Mouse (Mus musculus): Measurements from ENCODE around the gene Ank2. TPM values are rescaled to one million over a fixed set of nuclear protein-coding genes. Genes with fewer than 3 reads are reported as not detected.

Ank2 gene
- total RNA-seq (2021): 100 to 1,000 TPM; 108 to 109 TPM
- long read RNA-seq, experiment 1, partial matches to known transcripts: 0 of 5 reads
- long read RNA-seq, experiment 1, other reads (novel, unspliced or antisense): 1 of 5 reads
- long read RNA-seq, experiment 2, transcript Ank2-216 (1 exons, 2,359 nt): major isoform, 7 of 10 reads
- long read RNA-seq, experiment 2, partial matches to known transcripts: 1 of 10 reads
- long read RNA-seq, experiment 2, other reads (novel, unspliced or antisense): 2 of 10 reads

DNA sequence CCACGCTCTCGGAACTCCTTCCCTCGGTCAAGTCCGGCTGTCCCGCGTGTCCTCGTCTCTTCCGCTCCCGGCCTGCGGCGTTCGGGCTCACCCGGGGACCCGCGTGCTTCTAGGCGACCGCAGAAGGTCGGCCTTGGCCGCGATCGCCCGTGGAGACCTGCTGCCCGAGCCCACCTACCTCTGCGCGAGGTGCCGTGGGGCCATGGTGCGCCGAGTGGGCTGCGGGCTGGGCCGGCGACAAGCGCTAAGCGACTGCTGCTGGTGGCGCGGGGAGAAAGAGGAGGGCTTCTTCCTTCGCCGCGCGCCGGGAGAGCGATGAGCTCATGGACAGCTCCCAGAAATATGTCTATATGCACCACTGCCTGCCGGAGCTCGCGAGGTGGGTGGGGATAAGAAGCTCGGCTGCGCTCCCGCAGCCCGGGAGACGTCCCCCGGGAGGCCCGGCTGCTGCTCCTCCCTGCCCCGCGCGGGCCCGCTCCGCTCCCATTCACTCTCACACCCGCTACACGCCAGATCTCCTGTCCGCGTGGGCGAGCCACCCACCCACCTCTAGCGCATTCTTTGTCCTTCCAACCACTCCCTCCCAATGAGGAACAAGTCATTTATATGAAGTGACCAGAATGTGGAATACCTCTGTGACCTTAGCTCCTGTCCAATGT, at the start of gene Ank2:
Ank2 (minus strand) TSS at position 609 of the 659 bp plus-strand sequence.
- intact Hi-C loops (cut with DNase I): no loop called here
- peak; percentile 7 to 23 for DNase-seq

DNA sequence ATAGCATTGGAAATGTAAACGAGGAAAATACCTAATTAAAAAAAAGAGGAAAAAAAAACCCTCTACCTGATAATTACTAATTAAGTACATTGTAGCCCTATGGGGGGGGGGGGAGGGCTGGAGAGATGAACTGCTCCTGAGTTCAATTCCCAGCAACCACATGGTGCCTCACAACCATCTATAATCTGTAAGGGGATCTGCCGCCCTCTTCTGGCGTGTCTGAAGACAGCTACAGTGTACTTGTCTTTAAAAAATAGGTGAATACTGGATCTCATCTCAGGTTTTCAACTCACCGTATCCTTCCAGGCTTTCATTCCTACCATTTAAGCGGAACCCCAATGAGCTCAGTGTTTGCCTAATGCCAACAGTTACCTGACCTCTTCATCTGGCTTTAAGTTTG, 48.7 kb upstream of the Ank2 start:
- peak in 1 of 2 experiments; percentile 7 for DNase-seq
- intact Hi-C loops (cut with DNase I): no loop called here

DNA sequence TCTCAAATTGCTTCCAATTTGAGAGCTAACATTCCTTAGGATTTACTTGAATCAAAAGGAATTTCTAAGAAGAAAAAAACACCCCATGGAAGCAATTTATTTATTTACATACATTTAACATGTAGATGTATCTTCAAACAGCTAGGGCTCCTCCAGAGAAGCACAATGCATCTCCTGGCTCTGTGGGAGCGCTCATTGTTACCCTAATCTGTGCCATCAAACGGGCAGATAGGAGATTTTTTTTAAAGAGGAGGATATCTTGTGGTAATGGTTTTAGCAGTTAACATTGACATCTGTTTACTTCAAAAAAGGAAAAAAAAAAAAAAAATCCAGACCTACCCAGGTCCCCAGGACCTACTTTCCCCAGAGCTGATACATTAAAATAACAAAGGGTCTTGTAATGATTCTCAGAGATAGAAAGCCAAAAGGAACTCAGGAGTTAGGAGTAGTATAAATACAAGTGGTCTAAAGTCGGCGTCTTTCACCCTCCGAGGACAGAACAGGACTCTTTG, 45.5 kb upstream of the Ank2 start:
- intact Hi-C loops (cut with DNase I): no loop called here
- DNase-seq: no peak

DNA sequence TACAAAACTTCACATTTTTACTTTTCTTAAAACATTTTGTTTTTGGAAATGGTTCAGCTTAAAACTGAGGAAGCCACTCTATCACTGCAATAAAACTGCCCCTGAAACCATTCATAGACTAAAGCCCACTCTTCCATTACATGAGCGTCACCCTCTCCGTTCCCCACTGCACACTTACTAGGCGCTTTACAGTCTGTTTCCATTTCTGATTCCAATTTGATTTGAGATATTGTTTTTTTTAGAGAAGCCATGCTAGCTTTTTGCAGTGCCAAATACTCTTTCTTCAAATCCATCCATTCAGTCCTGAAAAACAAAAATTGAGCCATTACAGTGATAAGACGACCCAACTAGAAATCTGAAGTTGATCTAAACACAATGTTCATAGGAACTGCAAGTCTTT, 44.8 kb upstream of the Ank2 start:
- no peak for DNase-seq
- intact Hi-C loops (cut with DNase I): no loop called here

DNA sequence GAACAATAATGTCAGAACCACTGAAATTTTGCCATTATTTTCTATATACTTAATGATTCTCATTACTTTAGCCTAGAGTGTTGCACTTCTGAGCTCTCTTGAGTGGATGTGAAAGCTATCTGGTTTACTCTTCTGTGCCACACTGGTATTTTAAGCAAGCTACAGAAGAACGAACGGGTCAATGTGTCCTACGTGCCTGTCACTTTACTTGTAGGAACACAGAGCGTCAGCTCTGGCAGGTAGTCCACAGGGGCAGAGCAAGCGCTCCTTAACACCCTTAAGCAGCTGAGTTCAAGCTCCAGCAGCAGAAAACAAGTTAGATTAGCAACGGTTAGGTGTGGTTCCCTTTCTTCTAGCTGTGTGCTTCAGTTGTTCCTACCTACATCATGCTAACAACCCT, 40.0 kb upstream of the Ank2 start:
- DNase-seq: no peak
- intact Hi-C loops (cut with DNase I): no loop called here

DNA sequence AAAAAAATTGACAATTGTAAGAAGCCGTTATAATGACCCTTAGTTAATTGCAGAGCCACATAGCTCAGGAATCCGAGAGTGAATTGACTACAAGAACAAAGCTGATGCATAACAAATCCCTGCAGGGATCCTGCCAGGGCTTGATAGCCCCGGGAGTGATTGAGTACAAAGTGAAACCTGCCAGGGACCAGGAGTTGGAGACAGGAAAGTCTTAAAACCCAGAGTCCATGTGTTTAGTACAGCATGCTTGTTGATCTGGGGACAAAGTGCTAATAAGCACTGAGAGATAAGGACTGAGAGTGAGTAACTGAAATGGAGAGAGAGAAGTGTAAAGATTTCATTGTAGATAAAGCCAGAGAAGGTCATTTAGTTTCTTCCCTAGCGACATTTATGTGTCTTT, 31.1 kb upstream of the Ank2 start:
- no peak for DNase-seq
- intact Hi-C loops (cut with DNase I): no loop called here

DNA sequence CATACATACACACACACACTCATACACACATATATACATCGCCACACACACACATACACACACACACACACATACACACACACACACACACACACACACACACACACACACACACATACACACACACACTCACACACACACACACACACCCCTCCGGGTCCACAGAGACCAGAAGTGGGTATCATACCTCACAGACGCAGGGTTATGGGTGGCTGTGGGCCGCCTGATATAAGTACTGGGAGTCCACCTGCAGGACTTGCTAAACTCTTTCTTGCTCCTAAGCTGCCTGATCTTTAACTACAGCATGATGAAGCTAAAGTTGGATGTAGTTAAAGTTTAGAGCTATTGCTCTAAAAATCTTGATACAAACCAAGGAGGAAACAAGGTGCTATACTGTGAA, 30.7 kb upstream of the Ank2 start:
- DNase-seq: no peak
- intact Hi-C loops (cut with DNase I): no loop called here

DNA sequence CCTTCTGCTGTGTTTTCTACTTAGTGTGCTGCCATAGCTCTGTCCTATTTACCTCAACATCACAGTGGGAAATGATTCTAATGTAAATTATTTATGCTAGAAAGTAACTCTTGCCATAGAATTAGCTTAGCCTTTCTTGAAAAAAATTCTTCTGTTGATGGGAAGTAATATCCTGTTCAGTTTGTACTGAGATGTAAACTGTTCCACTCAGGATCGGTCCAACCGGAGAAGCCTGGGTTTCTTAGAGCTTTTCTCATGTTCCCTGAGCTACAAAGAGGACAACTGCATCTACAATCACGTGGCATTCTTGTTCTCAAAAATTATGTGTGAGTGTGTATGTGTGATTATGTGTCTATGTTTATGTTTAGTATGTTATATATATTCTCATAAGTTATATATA, 30.1 kb upstream of the Ank2 start:
- no peak for DNase-seq

DNA sequence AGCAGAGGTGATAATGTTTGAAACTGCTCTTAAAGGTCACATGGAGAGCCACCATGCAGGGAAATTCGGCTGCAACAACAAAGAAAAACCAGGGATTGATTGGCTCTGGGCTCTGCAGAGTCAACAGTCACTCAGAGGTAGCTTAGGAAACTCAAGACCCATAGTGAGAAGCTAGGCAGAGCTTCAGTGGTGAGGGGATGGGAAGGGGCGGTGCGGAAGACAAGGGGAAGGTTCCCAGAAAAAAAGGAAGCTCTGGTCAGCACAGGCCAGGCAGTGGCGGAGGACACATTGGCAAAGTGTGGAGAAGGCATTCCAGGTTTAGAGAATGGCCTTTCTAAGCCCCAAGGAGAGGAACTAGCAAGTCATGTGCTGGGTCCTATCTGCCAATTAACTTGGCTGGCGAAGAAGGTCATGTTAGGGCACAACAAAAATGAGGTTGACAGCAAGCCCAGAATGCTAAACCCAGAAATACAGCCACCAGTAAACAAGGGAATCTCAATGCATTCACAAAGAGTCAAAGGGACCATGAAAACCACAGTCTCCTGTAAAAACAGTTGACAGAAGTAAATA, 28.4 kb upstream of the Ank2 start:
- DNase-seq: no peak
- intact Hi-C loops (cut with DNase I): no loop called here

More for the DNA sequence above, 30.1 kb upstream of the Ank2 start:
- intact Hi-C loops (cut with DNase I): no loop called here

DNA sequence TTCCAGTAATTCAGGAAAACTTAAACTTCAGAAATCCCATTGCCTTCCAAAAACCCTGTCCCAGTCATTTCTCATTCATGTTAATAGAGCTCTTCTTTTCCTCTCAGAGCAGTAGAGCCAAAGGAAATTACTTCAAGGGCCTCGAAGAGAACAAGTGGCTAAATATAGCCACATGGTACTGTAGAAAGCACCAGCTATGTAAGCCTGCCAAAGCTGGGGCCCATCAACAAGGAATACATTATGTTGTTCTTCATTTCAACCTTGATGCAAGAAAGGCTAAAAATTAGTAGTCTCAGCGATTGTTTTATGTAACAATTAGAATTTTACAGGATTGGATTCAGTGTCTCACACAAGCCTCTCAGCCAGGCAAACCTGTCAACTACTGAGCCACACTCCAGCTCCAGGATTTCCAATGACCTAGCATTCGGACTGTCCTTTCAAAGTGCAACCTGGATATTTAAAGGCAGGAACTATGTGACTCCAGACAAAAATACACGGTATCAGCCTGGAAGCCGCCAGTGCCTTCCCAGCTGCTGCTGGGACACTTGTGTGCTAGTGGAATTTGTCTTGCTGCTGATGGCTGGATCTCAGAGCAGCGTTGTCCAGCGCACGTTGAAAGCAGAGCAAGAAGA, 26.2 kb upstream of the Ank2 start:
- no peak for DNase-seq
- intact Hi-C loops (cut with DNase I): no loop called here

DNA sequence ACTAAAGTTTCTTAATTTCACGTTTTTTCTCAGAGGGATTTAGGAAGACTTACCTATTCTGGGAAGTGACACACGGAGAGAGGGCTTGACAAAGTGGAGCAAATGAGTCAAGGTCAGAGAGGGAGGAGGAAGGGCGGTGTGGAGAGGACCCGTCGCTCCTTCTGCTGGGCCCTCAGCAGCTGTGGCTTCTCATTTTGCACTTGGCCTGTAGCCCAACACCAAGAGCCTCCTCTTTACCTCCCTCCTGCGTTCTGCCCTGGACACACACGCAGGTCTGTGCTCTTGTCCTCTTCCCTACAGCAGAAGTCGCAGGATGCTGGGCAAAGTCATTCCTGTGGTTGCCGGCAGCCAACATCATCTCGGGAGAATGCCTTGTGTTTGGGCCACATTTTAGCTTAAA, 22.0 kb upstream of the Ank2 start:
- no peak for DNase-seq
- intact Hi-C loops (cut with DNase I): no loop called here

DNA sequence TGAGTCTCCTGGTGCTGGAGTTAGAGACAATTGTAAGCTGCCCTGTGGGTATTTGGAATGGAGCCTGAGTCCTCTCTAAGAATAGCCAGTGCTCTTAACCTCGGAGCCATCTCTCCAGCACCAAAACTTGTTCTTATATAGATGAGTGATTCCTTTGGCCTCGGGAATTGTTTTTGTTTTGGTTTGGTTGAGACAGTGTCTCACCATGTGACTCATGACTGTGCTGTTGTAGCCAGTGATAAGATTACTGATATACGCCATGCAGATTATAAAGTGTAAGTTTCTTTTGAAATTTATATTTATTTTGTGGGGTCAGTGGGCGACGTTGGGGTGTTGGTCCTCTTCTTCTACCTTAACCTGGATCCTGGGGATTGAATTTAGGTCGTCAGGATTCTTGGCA, 21.1 kb upstream of the Ank2 start:
- DNase-seq: no peak
- intact Hi-C loops (cut with DNase I): no loop called here

DNA sequence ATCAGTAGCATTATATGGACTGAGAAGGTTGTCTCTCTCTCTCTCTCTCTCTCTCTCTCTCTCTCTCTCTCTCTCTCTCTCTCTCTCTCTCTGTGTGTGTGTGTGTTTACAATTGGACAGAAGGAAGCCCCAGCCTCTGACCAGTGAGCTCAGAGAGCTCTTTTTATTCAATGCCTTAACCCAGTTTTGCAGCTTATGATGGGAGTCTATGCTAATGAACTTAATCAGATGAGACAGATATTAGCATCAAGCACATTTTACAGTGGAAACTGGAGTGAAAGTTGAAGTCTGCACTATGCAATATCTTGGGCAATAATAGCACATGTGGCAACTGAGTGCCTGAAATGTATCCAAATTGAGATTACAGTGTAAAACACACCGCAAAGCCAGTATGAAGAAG, 16.1 kb upstream of the Ank2 start:
- no peak for DNase-seq
- intact Hi-C loops (cut with DNase I): no loop called here

DNA sequence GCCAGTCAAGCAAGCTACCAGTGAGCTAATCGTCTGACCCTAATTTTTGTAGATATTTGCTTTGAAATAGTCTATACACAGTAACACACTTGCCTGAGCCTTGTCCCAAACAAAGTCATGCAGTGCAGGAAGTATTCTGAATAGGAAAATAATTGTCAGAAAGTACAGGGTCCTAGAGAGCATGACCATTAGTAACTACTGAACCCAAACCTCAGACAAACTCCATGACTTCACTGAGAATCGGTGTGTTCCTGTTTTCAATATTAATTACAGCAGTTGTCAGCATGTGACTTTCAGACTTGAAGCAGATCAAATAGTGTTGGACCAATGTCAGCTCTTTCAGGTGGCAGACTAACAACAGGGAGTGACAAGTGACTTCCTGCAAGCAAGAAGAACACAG, 14.5 kb upstream of the Ank2 start:
- DNase-seq: no peak
- intact Hi-C loops (cut with DNase I): no loop called here

DNA sequence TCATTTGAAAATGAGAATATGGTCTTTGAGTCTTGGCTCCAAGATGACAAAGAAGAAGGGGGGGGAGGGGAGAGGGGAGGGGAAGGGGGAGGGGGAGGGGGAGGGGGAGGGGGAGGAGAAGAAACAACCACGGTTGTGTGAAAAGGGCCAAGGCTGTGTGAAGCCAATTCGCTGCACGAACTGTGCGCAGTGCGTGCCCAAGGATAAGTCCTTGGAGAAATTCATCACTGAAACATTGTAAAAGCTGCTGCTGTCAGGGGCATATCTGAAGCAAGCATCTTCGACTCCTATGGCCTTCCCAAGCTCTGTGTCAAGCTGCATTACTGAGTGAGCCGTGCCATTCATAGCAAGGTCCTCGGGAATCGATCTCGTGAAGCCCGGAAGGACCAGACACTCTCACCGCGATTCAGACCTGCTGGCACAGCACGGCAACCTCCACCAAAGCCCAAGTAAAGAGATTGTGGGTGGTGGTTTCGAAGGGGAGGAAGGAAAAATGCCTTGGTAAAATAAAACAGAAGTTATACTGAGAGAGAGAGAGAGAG, 13.7 kb upstream of the Ank2 start:
- no peak for DNase-seq
- intact Hi-C loops (cut with DNase I): no loop called here

DNA sequence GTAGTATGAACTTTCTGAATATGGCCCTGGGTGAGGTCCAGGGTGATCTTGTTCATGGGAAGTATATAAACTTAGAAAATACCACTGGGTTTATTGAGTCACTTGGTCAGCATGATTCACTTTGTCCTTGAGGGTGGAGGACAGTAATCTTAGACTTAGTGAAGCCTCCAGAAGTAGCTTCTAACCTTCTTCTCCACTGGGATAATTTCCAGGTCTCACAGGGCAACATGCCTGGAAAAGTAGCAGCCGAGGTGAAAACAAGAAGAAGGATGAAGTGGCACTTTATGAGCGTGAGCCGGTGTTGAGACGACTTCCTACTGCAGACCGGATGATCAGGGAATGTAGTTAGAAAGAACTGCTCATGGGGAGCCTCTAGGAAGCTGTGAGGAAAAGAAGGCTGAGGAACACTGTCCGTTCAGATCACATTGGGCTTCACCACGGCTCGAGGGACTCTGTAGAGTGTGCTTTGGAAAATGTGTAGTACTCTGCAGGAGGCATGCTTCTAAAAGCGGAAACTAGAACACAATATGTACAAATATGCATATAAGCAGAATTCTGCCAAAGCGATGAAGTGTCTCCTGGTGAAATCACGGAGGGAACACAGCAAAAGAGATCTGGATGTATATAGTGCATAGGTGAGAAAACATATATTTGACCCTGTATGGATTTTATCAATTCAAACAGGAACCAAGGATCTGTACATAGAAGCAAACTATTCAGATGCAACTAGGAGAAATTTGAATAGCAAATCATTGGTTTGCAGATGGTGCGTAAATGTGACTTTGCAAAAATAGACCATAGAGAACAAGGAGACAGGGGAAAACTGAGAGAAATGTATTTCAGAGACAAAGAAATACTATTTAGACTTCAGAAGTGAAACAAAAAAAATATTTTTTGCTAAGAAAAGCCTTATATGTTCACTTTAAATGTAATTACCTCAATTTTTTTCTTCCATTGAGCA, 12.9 kb upstream of the Ank2 start:
- DNase-seq: no peak
- intact Hi-C loops (cut with DNase I): no loop called here

DNA sequence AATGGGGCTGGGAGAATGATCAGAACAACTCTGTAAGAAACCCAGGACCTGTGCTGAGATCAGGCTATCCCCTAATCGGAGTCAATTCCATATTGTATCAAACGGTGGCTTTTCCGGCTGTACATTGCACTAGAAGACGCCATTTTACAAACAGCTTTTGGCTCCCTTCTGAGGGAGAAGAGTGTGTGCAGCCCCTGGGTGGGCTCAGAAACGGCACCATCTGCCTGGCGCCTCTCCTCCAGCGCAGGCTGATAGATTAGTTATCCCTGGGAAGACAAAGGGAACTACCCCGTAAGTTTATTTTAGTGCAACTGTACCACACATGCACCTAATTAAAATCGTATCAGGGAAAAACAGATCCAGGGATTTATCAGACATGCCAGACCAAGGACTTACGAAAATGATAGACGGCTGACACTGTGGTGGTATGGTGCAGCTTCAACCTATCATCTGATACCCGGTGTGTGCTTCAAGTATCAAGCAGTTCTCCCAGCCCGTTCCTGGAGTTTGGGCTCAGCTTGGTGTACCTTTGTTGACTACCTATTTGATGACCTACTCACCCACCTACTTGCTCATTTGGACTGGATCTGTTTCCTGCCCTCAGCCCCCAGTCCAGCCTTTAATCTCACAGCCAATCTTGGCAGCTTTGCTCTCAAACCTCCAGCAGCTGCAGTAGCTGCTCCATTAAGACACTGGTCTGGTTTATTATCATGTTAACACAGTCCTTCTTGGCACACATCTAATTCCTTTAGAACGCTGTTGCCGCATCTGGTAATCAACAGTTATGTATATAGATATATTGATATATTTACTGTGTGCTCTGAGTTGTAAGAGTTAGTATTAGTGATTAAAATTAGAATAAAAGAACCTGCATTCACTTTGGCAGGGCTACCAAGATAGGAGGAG, 9.0 kb upstream of the Ank2 start:
- intact Hi-C loops (cut with DNase I): no loop called here
- no peak for DNase-seq

DNA sequence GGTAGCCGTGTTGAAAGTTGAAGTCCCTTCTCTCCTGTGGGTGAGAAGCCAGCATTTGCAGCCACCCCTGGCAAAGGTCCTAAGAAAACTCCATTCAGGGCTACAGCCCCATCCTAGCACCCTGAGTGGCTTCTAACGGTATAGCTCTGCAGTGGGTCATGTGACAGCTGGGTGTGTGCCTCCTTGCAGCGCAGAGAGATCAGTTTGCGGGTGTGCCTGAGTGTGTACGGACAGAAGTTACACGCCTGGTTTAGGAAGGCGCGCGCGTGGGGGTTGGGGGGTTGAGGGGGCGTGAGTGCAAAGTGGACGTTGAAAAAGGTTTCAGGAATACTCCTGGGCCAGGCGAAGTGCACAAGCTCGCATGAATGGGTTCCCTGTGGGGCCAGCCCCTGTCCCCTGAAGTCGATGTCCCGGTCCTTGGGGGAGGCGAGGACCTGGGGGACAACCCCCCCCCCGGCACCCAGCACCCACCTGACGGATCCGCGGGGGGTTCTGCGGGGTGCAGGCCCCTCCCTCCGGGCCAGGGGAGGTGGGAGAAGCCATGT, 881 bp downstream of the Ank2 start:
- no peak for DNase-seq
- intact Hi-C loops (cut with DNase I): no loop called here

DNA sequence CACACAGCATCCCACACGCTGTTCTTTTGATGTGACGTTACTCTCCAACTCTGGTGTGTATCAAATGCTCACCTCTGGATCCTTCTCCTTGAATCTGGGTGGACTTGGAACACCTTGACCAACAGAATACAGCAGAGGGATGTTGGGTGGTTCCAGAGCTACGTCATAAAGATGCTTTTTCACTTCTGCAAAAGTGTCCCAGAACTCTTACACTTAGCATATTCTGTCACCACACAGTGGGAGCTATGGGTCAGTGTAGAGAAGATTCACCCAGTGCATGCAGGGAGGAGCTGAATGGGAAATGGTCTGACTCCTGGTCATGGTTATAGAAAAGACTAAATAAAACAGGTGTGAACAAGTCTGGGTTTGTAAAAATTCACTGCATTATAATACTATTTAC, 6.5 kb downstream of the Ank2 start:
- intact Hi-C loops (cut with DNase I): no loop called here
- DNase-seq: no peak

Data from gastrocnemius, postnatal 36 days (tissue).